Mouse (Mus musculus) midbrain, embryonic 11.5 days (tissue): Measurements from ENCODE around the gene Ybx1. TPM values are rescaled to one million over a fixed set of nuclear protein-coding genes. Genes with fewer than 3 reads are reported as not detected.

Source experiments
- ATAC-seq: fragments of 200-750 bp; cut with Nextera tagmentation; 2 replicates; pipeline ENCODE4 v1.8.0; 2017; ENCODE audit warnings: moderate TSS enrichment, moderate library complexity; ENCODE audit not compliant: low FRiP score
- DNase-seq: peaks from one replicate; pipeline ENCODE4 v3.0.0; 2015; ENCODE audit warnings: low spot score; ENCODE audit errors: missing footprints
- H3K27ac ChIP-seq: fragments of 300-500 bp; sonication (generic); 2 replicates; pipeline ENCODE4 v1.5.1; 2014; ENCODE audit warnings: low read depth, low read length
- H3K27me3 ChIP-seq: fragments of 300-500 bp; sonication (generic); 2 replicates; pipeline ENCODE4 v1.6.1; 2014; ENCODE audit warnings: mild to moderate bottlenecking, low read length, moderate library complexity, mixed read lengths; ENCODE audit not compliant: control insufficient read depth, insufficient read depth
- H3K36me3 ChIP-seq: fragments of 300-500 bp; sonication (generic); 2 replicates; pipeline ENCODE4 v1.6.1; 2014; ENCODE audit warnings: mild to moderate bottlenecking, low read length, moderate library complexity, mixed read lengths; ENCODE audit not compliant: control insufficient read depth, insufficient read depth
- H3K4me1 ChIP-seq: fragments of 300-500 bp; sonication (generic); 2 replicates; pipeline ENCODE4 v1.6.1; 2014; ENCODE audit warnings: low read length; ENCODE audit not compliant: control insufficient read depth, insufficient read depth
- H3K4me2 ChIP-seq: fragments of 300-500 bp; sonication (generic); 2 replicates; pipeline ENCODE4 v1.6.1; 2014; ENCODE audit warnings: mild to moderate bottlenecking, moderate library complexity
- H3K4me3 ChIP-seq: fragments of 300-500 bp; sonication (generic); 2 replicates; pipeline ENCODE4 v1.5.1; 2014; ENCODE audit warnings: low read depth, low read length
- H3K9ac ChIP-seq: fragments of 300-500 bp; sonication (generic); 2 replicates; pipeline ENCODE4 v1.6.1; 2014; ENCODE audit warnings: low read length
- H3K9me3 ChIP-seq: fragments of 300-500 bp; sonication (generic); 2 replicates; pipeline ENCODE4 v1.6.1; 2016; ENCODE audit warnings: low read length; ENCODE audit not compliant: control insufficient read depth
- WGBS: fragments of 180-500 bp; shearing (Covaris S2); extraction: QIAGEN DNeasy Blood & Tissue Kit; methylation state at CpG from one replicate; pipeline ENCODE4 v1.1.7; 2014; 5-methylcytosine and 5-hydroxymethylcytosine counted together
- polyA plus RNA-seq: library from polyadenylated mRNA; unstranded; fragments of >200 nt; fragmentation: Nextera tagmentation; extraction: Ambion mirVana; gene quantifications from 2 replicates; pipeline ENCODE4 v1.2.1, GENCODE M21; 2014

The Ybx1 gene
- polyA plus RNA-seq, 1 experiment from 2014 or later = 1,435 TPM

DNA sequence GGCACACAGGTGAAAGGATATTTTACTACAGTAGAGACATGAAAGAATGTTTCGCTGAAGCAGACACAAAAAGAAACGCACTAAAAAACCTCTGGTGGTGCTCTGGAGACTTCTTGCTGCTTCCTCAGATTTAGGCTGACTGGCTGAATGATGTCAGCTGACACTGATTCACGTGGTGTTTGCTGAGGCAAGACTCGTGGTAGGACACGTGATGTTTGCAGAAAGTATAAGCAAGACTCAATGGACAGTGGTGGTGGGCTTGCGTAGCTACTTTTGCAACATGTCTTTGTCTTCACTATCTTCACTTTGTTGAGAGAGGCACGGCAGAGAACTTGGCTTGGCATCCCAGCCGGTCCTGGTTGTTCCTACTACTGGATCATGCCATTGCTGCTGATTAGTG is 8.9 kb upstream of the Ybx1 start:
- Histone ChIP-seq H3K4me1 (no peaks in the 10 kb centered on the region), H3K9me3 (no peaks in the 10 kb centered on the region), H3K27ac (no peak overlapping the region), H3K9ac (no peak overlapping the region), H3K4me3 (no peak overlapping the region), H3K27me3 (no peaks in the 10 kb centered on the region), H3K4me2 (no peak overlapping the region), H3K36me3 (peaks cover 8% of the 10 kb centered on the region; the same call in 1 of the 2 replicates)
- ATAC-seq (no peak), DNase-seq (no peak)
- 95% methylated on average over 8 of the region's 8 CpGs for WGBS

DNA sequence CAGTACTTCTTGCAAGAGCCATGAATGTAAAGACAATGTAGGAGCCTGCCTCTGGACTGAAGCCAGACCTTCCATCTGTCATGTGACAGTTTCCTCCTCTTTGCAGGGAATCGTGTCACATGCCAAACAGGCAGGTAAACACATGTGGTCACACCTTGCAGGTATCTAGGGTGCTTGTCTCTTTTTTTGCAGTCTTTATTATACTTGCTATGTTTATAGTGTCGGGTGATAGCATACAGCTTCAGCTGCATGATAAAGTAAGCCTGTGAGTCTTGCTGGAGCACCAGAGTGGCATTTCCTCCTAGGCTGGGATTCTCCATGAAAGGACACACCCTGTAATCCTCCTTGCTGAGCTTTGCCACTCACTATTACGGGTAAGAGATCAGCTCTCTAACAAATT is 7.4 kb upstream of the Ybx1 start:
- no peak overlapping the region for H3K9ac ChIP-seq
- no peaks in the 10 kb centered on the region for H3K9me3 ChIP-seq
- H3K4me2 ChIP-seq = no peak overlapping the region
- no peak overlapping the region for H3K27ac ChIP-seq
- ATAC-seq (no peak), DNase-seq (no peak)
- 0 out of 2 replicates have a peak, but pooled peaks cover under 1% of the 10 kb centered on the region for H3K36me3 ChIP-seq
- H3K4me1 ChIP-seq = no peaks in the 10 kb centered on the region
- H3K27me3 ChIP-seq = no peaks in the 10 kb centered on the region
- no peak overlapping the region for H3K4me3 ChIP-seq
- 91% methylated on average over 3 of the region's 3 CpGs for WGBS

DNA sequence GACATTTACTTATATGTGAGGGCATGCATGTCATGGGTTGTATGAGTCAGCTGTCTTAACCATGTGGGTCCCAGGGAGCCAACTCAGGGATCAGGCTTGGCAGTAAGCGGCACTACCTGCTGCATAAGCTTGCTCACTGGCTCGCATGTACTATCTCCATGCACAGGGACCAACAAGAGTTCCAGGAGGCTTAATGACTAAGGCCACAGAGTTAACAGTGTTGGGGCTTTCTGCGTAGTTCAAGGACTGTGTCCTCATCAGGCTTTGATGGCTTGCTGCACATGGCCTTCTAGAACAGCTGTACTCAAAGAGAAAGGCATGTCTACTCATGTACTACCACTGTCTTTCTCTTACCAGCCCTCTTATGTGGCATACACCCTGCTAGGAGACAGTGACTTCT is 6.4 kb upstream of the Ybx1 start:
- H3K27ac ChIP-seq = no peak overlapping the region
- no peaks in the 10 kb centered on the region for H3K4me1 ChIP-seq
- ATAC-seq (no peak), DNase-seq (no peak)
- H3K36me3 ChIP-seq = no peaks in the 10 kb centered on the region
- H3K4me2 ChIP-seq = no peak overlapping the region
- no peak overlapping the region for H3K9ac ChIP-seq
- no peak overlapping the region for H3K4me3 ChIP-seq
- H3K27me3 ChIP-seq = no peaks in the 10 kb centered on the region
- WGBS = 91% methylated on average over 3 of the region's 3 CpGs
- no peaks in the 10 kb centered on the region for H3K9me3 ChIP-seq

DNA sequence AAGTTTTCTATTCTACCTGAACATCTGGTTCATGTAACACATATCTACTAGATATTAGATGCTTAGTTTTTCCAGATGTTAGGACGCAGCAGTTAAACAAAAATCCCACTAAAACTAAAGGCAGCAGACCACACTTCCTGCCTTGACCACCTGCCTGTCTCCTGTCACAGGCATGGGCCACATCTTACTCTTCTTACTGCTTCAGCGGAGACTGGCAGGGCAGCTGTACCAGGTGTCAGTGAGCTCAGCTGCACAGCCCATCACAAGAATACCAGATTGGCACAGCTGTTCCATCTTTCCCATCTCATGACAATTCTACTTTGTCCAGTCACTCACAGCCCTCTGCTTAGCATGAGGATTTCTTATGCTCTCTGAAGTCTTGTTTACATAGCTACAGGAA is 3.0 kb upstream of the Ybx1 start:
- Histone ChIP-seq H3K27me3 (no peaks in the 10 kb centered on the region), H3K9ac (no peak overlapping the region), H3K9me3 (no peaks in the 10 kb centered on the region), H3K36me3 (no peaks in the 10 kb centered on the region), H3K4me1 (peaks cover 7% of the 10 kb centered on the region), H3K4me2 (no peak overlapping the region), H3K27ac (no peak overlapping the region), H3K4me3 (no peak overlapping the region)
- DNase-seq (no peak), ATAC-seq (no peak)
- 80% methylated on average over 2 of the region's 2 CpGs for WGBS

DNA sequence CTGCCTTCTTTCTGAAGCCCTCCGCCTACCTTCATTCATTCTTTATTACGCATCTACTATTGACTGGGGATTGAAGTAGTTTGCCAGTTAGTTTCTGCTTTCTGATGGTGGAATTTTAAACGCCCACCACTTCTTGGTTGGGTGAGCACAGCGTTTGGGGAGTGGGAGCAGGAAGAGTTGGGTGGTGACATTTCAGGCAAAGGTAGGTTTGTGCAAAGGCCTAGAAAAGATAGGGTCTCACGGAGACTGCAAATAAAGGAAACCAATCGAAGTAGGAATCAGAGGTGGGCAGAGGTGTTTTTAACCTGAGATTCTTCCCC is 690 bp upstream of the Ybx1 start:
- H3K4me3 ChIP-seq = peak overlapping the region; percentile 94
- 9% methylated on average over 6 of the region's 6 CpGs for WGBS
- peak overlapping the region; percentile 61 for H3K4me2 ChIP-seq
- no peaks in the 10 kb centered on the region for H3K9me3 ChIP-seq
- H3K4me1 ChIP-seq = peaks cover 13% of the 10 kb centered on the region
- ATAC-seq = no peak
- DNase-seq = no peak
- H3K36me3 ChIP-seq = no peaks in the 10 kb centered on the region
- peak overlapping the region; percentile 79 for H3K9ac ChIP-seq
- H3K27ac ChIP-seq = peak overlapping the region; percentile 79
- no peaks in the 10 kb centered on the region for H3K27me3 ChIP-seq

DNA sequence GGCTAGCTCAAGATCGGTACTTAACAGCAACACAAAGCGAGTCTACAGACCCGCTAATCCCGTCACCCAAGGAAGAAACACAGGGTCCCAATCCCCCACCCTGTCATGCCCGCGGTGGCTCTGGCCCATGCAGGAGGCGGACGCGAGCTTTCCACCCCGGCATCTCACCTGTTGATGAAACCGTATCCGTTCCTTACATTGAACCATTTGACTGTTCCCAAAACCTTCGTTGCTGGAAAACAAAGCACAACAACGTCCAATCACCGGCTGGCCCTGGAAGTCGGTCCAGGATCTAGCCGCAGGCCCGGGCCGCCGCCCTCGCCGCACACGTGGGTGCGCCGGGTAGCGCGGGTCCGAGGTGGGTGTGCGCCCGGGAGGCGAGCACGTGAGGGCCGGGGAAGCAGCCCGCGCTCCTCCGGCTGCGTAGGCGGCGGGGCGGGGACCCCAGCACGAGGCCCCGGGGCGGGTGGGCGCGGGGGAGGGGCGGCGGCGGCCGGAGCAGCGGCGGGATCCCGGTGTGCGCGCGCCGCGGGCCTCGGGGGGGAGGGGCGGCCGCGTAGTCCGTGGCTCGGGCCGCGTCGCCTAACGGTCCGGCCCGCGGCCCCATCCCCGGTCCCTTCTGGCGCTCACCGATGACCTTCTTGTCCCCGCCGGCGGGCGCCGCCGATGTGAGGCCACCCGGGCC is 688 bp downstream of the Ybx1 start:
- peak overlapping the region; percentile 89 for H3K4me2 ChIP-seq
- H3K9me3 ChIP-seq = no peaks in the 10 kb centered on the region
- 1% methylated on average over 69 of the region's 80 CpGs for WGBS
- H3K4me1 ChIP-seq = peaks cover 13% of the 10 kb centered on the region
- H3K4me3 ChIP-seq = peak overlapping the region; percentile 94
- 0 out of 2 replicates have a peak, but pooled peaks cover 2% of the 10 kb centered on the region for H3K36me3 ChIP-seq
- H3K27ac ChIP-seq = peak overlapping the region; percentile 84
- DNase-seq = peak; percentile 93
- peak overlapping the region; percentile 89 for H3K9ac ChIP-seq
- H3K27me3 ChIP-seq = no peaks in the 10 kb centered on the region
- ATAC-seq = peak; percentile 58

DNA sequence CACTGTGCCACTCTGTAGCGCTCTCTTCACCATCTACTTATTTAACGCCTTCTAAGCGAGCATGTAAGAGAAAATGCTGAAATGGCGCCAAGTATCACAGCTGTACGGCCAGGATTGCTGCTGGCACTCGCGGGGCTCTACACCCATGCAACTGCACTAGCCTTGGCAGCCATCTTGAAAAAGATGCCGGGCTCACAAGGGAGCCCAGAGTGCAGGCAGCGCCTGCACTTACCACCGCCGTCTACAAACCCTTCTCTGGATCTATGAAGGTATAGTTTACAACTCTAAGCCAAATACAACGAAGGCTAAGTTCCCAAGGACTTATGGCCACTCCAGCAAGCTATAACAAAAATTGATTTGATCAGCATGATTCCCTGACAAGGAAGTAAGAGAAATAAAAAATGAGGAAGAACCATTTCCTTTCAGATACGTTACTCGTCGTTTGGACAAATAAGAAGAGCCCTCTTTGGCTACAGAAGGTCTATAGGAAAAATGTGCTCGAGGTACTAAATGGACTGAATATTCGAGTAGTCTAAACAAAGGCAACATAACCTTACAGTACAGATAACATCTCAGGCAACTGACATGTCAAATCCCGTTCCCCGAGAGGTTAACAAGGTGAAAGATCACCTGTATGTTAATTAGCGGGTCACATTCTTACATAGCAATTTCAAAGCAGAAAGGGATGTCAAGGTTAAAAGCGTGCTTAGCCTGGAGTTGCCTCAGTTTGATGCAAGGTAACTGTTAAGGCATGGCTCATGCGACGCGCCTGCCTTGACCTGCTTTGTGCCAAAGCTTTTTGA is 1.4 kb downstream of the Ybx1 start:
- DNase-seq (peak; percentile 92), ATAC-seq (no peak)
- peaks cover 13% of the 10 kb centered on the region for H3K4me1 ChIP-seq
- peak overlapping the region; percentile 89 for H3K4me2 ChIP-seq
- peak overlapping the region; percentile 94 for H3K4me3 ChIP-seq
- H3K27ac ChIP-seq = no peak overlapping the region
- H3K36me3 ChIP-seq = 0 out of 2 replicates have a peak, but pooled peaks cover 3% of the 10 kb centered on the region
- H3K27me3 ChIP-seq = no peaks in the 10 kb centered on the region
- 3% methylated on average over 24 of the region's 24 CpGs for WGBS
- H3K9ac ChIP-seq = peak overlapping the region; percentile 89
- no peaks in the 10 kb centered on the region for H3K9me3 ChIP-seq

DNA sequence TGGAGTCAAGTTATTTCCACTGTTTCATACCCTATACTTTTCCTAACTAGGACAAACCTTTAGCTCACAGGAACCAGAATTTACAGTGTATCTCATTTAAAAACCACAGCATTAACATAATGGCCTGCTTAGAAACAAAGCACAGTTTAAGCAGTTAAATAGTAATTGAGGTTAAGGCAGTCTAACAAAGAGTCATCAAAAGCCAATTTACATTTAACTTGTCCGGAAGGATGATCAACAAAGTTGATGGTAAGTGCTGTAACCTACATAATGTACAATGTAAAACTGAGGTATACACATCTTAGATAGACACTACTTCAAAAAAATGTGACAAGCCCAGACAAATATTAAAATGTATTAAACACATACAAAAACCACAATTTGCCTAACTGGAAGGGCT is 2.5 kb downstream of the Ybx1 start:
- Histone ChIP-seq H3K27me3 (no peaks in the 10 kb centered on the region), H3K4me3 (peak overlapping the region; percentile 94), H3K9me3 (no peaks in the 10 kb centered on the region), H3K27ac (no peak overlapping the region), H3K9ac (peak overlapping the region; percentile 89; the same call in 1 of the 2 replicates), H3K4me1 (peaks cover 15% of the 10 kb centered on the region), H3K4me2 (peak overlapping the region; percentile 89), H3K36me3 (0 out of 2 replicates have a peak, but pooled peaks cover 3% of the 10 kb centered on the region)
- DNase-seq (no peak), ATAC-seq (no peak)
- WGBS = 96% methylated on average over 1 of the region's 1 CpGs

DNA sequence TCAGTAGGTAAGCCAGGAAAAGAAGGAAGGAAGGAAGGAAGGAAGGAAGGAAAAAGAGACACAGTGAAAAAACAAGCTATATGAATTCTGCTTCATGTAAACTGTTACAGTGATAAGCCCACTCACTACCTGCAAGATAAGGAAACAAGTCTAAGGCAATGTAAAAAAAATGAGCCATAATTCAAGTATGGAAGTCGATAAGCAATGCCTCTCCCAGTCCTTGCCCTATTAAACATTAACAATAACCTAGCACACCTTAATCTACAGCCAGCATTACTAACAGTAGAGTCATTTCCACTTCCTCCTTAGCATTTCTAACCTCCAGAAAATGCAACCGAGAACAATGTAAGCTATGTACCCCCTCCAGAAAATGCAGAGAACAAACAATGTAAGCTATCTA is 9.1 kb downstream of the Ybx1 start:
- ATAC-seq (no peak), DNase-seq (no peak)
- WGBS = 88% methylated on average over 2 of the region's 2 CpGs
- H3K9ac ChIP-seq = no peak overlapping the region
- H3K27me3 ChIP-seq = no peaks in the 10 kb centered on the region
- no peaks in the 10 kb centered on the region for H3K9me3 ChIP-seq
- H3K4me3 ChIP-seq = no peak overlapping the region
- peaks cover 30% of the 10 kb centered on the region for H3K36me3 ChIP-seq
- H3K4me1 ChIP-seq = 0 out of 2 replicates have a peak, but pooled peaks cover 2% of the 10 kb centered on the region
- no peak overlapping the region for H3K4me2 ChIP-seq
- H3K27ac ChIP-seq = no peak overlapping the region
